Mouse (Mus musculus) heart, embryonic 10.5 days (tissue): ENCODE measurements around the gene Tomt. TPM values are rescaled to one million over a fixed set of nuclear protein-coding genes. Genes with fewer than 3 reads are reported as not detected.

Experiments
- DNase-seq: peaks from one replicate; pipeline ENCODE4 v3.0.0-alpha.2; 2017; ENCODE audit warnings: low spot score
- H3K27ac ChIP-seq: fragments of 300-500 bp; sonication (generic); 2 replicates; pipeline ENCODE4 v1.5.1; 2016; ENCODE audit warnings: mild to moderate bottlenecking
- H3K27me3 ChIP-seq: fragments of 300-500 bp; sonication (generic); 2 replicates; pipeline ENCODE4 v1.6.1; 2016; ENCODE audit warnings: mild to moderate bottlenecking; ENCODE audit not compliant: poor library complexity, insufficient read depth, severe bottlenecking
- H3K36me3 ChIP-seq: fragments of 300-500 bp; sonication (generic); 2 replicates; pipeline ENCODE4 v1.6.1; 2016; ENCODE audit warnings: mild to moderate bottlenecking, moderate library complexity
- H3K4me1 ChIP-seq: fragments of 300-500 bp; sonication (generic); 2 replicates; pipeline ENCODE4 v1.6.1; 2016; ENCODE audit warnings: mild to moderate bottlenecking
- H3K4me3 ChIP-seq: fragments of 300-500 bp; sonication (generic); 2 replicates; pipeline ENCODE4 v1.5.1; 2016; ENCODE audit warnings: mild to moderate bottlenecking, moderate library complexity
- H3K9me3 ChIP-seq: fragments of 300-500 bp; sonication (generic); 2 replicates; pipeline ENCODE4 v1.6.1; 2016; ENCODE audit warnings: mild to moderate bottlenecking, moderate library complexity
- WGBS: fragments of 180-500 bp; shearing (Covaris S2); methylation state at CpG from one replicate; pipeline ENCODE4 v1.1.7; 2016; 5-methylcytosine and 5-hydroxymethylcytosine counted together
- microRNA-seq: library from miRNA; unstranded; fragments of <30 nt; microRNA quantifications from one replicate; pipeline ENCODE4, GENCODE M21; 2017
- polyA plus RNA-seq: library from polyadenylated mRNA; unstranded; fragments of >200 nt; fragmentation: Nextera tagmentation; extraction: Ambion mirVana; gene quantifications from 2 replicates; pipeline ENCODE4 v1.2.1, GENCODE M21; 2016

Gene Tomt
- polyA plus RNA-seq, 1 experiment from 2014 or later = 0.41 TPM

DNA sequence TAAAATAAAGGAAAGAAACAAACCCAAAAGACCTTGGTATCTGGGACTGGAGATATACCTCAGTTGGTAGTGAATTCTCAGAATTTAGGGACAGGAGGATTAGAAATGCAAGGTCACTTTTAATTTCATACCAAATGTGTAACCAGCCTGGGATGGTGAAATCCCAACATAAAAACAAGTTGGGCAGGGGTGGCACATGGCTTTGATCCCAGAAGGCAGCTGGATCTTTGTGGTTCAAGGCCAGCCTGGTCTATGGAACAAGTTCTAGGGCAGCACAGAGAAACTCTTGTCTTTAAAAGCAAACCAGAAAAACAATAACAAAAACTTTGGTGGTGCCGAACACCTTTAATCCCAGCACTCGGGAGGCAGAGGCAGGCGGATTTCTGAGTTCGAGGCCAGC is 38.7 kb downstream of the Tomt start:
- WGBS = 94% methylated on average over 4 of the region's 4 CpGs
- H3K4me3 ChIP-seq = no peak overlapping the region
- no peaks in the 10 kb centered on the region for H3K36me3 ChIP-seq
- no peaks in the 10 kb centered on the region for H3K27me3 ChIP-seq
- H3K9me3 ChIP-seq = no peaks in the 10 kb centered on the region
- H3K4me1 ChIP-seq = peaks cover 19% of the 10 kb centered on the region
- DNase-seq = no peak
- H3K27ac ChIP-seq = no peak overlapping the region

DNA sequence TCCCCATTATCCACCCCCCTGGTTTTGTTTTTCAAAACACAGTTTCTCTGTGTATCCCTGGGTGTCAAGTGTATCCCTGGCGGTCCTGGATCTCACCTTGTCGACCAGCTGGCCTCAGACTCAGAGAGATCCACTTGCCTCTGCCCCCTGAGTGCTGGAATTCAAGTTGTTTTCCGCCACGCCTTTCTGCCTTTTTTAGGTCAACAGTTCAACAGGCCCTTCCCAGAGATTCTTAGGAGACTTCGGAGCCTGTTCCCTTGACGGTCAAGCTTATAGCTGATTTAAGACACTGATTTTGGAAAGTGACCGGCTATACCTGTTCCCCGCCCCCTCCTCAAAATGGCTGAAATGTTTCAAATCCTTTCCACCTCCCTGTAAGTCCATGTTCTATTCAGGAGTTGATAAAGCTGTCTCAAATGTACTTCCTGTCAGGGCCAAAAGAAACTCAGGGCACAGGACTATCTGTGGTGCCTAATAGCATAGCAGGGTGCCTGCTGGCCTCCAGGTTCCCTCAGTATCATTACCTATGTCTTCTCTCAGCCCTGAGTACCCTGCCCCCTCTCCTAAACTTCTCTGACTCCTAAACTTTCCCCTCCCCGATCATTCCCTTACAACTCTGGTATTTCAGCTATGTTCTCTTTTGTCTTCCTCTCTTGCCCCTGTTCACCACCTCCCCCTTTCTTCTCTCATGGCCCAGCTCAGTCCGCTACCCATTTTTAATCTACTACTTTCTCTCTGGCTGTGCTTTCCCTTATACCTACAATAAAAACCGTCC is 39.5 kb downstream of the Tomt start:
- 76% methylated on average over 11 of the region's 11 CpGs for WGBS
- no peak overlapping the region for H3K27ac ChIP-seq
- DNase-seq = no peak
- no peaks in the 10 kb centered on the region for H3K36me3 ChIP-seq
- H3K4me3 ChIP-seq = no peak overlapping the region
- no peaks in the 10 kb centered on the region for H3K9me3 ChIP-seq
- no peaks in the 10 kb centered on the region for H3K27me3 ChIP-seq
- peaks cover 19% of the 10 kb centered on the region for H3K4me1 ChIP-seq

DNA sequence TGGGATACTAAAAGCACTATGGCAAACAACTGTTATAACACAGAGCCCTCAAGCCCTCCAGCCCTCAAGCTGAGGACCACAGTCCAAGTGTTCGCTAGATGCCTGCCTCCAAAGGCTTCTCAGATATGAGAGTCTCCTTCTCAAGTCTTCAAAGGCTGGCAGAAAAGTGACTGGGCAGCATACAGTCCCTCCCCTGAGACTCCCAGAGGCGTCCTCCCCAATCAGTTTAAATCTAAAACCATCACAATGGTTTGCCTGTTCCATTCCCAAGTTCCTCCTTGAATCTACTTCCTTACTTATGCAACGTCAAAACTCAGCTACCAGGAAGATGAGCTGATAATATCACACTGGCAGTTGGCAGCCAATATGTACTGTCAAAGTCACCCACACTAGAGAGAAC is 42.7 kb downstream of the Tomt start, which contains the start of gene Anapc15:
Gene Anapc15, plus strand, starts transcription at position 301 of the 400 bp plus-strand sequence.
- 60% methylated on average over 3 of the region's 3 CpGs for WGBS
- Histone ChIP-seq H3K9me3 (no peaks in the 10 kb centered on the region), H3K27me3 (no peaks in the 10 kb centered on the region), H3K36me3 (no peaks in the 10 kb centered on the region), H3K4me3 (no peak within 1 kb of the TSS), H3K27ac (no peak within 1 kb of the TSS), H3K4me1 (0 out of 2 replicates have a peak, but pooled peaks cover 5% of the 10 kb centered on the region)
- DNase-seq = no peak

DNA sequence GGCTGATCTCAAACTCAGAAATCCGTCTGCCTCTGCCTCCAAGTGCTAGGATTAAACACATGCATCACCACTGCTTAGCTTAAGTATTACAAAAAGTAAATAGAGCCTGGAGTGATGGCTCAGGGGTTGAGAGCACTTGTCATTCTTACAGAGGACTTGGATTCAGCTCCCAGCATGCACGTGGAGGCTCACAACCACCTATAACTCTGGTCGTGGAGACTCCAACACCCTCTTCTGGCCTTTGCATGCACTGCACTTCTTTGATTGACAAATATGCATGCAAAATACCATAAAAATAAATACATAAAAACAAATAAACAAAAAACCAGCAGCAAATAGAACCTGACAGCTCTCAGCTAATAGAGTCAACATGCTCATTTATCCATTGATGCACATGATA is 43.9 kb downstream of the Tomt start:
- Histone ChIP-seq H3K36me3 (no peaks in the 10 kb centered on the region), H3K4me3 (no peak overlapping the region), H3K27me3 (no peaks in the 10 kb centered on the region), H3K4me1 (0 out of 2 replicates have a peak, but pooled peaks cover 5% of the 10 kb centered on the region), H3K27ac (no peak overlapping the region), H3K9me3 (no peaks in the 10 kb centered on the region)
- 67% methylated on average over 3 of the region's 3 CpGs for WGBS
- DNase-seq = no peak

DNA sequence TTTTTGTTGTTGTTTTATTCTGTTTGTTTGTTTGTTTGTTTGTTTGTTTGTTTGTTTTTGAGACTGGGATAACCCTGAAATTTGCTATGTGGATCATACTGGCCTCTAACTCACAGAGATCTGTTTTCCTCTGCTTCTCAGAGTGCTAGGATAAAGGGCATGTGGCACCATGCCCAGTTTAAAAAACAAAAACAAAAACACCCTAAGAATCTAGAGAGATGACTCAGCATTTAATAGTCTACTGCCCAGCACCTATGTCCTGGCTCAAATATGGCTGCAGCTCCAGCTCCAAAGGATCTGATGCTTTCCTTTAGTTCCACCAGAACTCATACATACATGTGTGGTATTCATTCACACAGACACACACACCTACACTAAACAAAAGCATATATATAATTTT is 45.2 kb downstream of the Tomt start:
- H3K4me1 ChIP-seq = no peaks in the 10 kb centered on the region
- no peaks in the 10 kb centered on the region for H3K36me3 ChIP-seq
- no peaks in the 10 kb centered on the region for H3K9me3 ChIP-seq
- DNase-seq = no peak
- no peaks in the 10 kb centered on the region for H3K27me3 ChIP-seq
- H3K4me3 ChIP-seq = no peak overlapping the region
- H3K27ac ChIP-seq = no peak overlapping the region

DNA sequence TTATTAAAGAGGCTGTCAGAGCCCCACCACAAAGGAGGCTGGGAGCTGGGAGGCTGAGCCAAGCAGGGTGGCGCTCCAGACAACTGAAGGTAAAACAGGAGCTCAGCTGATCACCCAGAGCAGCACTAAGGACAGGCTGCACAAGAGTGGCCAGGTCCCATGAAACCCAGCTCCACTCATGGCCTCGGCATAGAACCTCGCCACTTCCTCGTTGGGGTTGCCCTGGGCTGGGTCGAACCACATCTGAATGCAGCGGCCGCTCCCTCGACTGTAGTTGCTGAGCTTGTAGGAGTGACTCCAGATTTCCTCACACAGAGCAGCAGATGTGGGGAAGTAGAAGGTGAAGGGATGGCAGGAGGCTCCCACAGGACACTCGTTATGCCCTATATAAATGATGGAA is 47.8 kb downstream of the Tomt start:
- Histone ChIP-seq H3K4me3 (no peak overlapping the region), H3K27ac (no peak overlapping the region), H3K4me1 (no peaks in the 10 kb centered on the region), H3K36me3 (no peaks in the 10 kb centered on the region), H3K9me3 (no peaks in the 10 kb centered on the region), H3K27me3 (no peaks in the 10 kb centered on the region)
- no peak for DNase-seq
- WGBS = 80% methylated on average over 9 of the region's 9 CpGs

DNA sequence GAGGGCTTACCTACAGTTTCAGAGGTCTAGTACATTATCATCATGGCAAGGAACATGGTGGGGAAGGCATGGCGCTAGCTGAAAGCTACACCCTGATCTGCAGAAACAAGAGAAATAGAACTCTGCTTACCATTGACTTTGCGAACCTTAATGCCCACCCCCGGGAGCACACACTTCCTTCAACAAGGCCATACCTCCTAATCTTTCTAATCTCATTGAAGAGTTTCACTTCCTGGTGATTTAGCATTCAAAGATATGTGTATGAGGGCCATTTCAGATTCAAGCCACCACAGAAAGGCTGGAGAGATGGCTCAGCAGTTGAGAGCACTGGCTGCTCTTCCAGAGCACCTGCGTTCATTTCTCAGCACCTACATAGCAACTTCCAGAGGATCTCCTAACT is 49.1 kb downstream of the Tomt start, which contains the start of gene Folr2:
Gene Folr2, minus strand, starts transcription at position 101 of the 400 bp plus-strand sequence.
- H3K27me3 ChIP-seq = no peaks in the 10 kb centered on the region
- no peak within 1 kb of the TSS for H3K27ac ChIP-seq
- no peaks in the 10 kb centered on the region for H3K36me3 ChIP-seq
- 89% methylated on average over 4 of the region's 4 CpGs for WGBS
- DNase-seq = no peak
- H3K4me1 ChIP-seq = no peaks in the 10 kb centered on the region
- no peak within 1 kb of the TSS for H3K4me3 ChIP-seq
- H3K9me3 ChIP-seq = no peaks in the 10 kb centered on the region

DNA sequence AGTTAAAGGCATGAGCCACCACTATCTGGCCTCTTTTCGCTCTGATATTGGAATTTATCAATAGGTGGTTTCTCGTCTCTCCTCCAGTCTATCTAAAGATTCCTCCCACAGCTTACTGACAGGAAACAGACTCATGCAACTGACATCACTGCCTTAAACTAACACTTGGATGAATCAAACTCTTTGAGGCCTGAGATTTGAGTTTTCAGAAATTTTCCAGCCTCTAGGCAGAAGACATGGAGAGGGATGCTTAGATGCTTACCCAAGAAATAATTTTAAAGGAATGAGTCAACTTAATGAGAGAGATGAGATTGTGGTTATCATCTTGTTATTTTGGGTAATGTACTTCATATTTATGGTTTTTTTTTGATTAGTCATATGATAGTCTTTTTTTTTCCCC is 52.3 kb downstream of the Tomt start:
- Histone ChIP-seq H3K27ac (no peak overlapping the region), H3K4me3 (no peak overlapping the region), H3K4me1 (no peaks in the 10 kb centered on the region), H3K9me3 (no peaks in the 10 kb centered on the region), H3K27me3 (no peaks in the 10 kb centered on the region), H3K36me3 (no peaks in the 10 kb centered on the region)
- WGBS = 52% methylated on average over 2 of the region's 2 CpGs
- DNase-seq = no peak

DNA sequence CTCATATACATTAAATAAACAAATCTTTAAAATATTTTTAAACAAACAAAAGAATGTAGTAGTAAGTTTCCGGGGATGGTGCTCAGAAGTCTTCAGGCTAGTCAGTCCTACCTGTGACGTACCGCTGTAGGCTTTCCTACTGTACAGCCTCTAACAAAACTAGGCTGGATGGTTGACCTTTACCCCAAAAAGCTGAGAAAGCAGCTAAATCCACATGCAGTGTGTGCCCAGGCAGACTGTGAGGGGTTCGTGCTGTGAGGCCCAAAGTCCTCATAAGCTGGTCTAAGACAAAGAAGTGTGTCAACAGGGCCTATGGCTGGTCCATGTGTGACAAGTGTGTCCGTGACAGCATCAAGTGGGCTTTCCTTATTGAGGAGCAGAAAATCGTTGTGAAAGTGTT is 53.3 kb downstream of the Tomt start:
- DNase-seq = no peak
- Histone ChIP-seq H3K4me1 (no peaks in the 10 kb centered on the region; the same call in 1 of the 2 replicates), H3K27ac (no peak overlapping the region), H3K36me3 (no peaks in the 10 kb centered on the region), H3K9me3 (no peaks in the 10 kb centered on the region), H3K4me3 (no peak overlapping the region), H3K27me3 (no peaks in the 10 kb centered on the region)
- WGBS = 86% methylated on average over 6 of the region's 6 CpGs

DNA sequence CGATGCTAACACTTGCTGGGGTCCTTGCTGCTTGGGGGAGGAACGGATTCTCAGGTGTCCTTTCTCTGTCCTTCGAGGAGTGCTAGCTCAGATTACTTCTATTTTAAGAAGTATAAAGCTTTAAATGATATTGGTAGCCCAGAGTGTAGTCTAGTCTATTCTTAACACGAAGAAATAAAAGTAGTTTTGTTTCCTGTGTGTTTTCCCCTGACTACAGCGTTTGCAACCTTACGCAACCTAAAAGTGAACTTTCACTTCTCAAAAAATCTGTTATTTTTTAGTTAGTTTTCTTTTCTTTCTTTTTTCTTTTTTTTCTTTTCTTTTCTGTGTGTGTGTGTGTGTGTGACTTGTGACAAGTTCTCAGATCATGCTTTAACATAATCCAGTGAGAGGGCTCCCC is 54.5 kb downstream of the Tomt start:
- no peak for DNase-seq
- H3K4me1 ChIP-seq = no peaks in the 10 kb centered on the region; the same call in 1 of the 2 replicates
- no peak overlapping the region for H3K4me3 ChIP-seq
- no peaks in the 10 kb centered on the region for H3K27me3 ChIP-seq
- 78% methylated on average over 6 of the region's 6 CpGs for WGBS
- no peaks in the 10 kb centered on the region for H3K9me3 ChIP-seq
- no peaks in the 10 kb centered on the region for H3K36me3 ChIP-seq
- no peak overlapping the region for H3K27ac ChIP-seq

Small RNAs within 50 kb of the gene (microRNA-seq; reads per million reads assigned to microRNA genes)
- gene Gm22655 = not detected

Other genes with a start within 250 kb of the Tomt start
- 55.9 and 63.0 TPM in 2 replicates for gene Clpb, start 242.7 kb downstream of the Tomt start, polyA plus RNA-seq
- 0.15 and 0.36 TPM in 2 replicates for gene Phox2a, start 88.0 kb downstream of the Tomt start, polyA plus RNA-seq
- gene Inppl1, start 68.1 kb downstream of the Tomt start, polyA plus RNA-seq = 44.9 and 61.0 TPM in 2 replicates
- not detected in 2 replicates for gene Folr2, start 49.2 kb downstream of the Tomt start, polyA plus RNA-seq
- gene Anapc15, start 42.6 kb downstream of the Tomt start, polyA plus RNA-seq = 83.0 and 94.3 TPM in 2 replicates
- 2.1 and 2.7 TPM in 2 replicates for gene Folr1, start 35.6 kb downstream of the Tomt start, polyA plus RNA-seq
- gene Lamtor1, start 455 bp downstream of the Tomt start, polyA plus RNA-seq = 169 and 176 TPM in 2 replicates
- 7.6 and 9.4 TPM in 2 replicates for gene Lrrc51, start 27.5 kb upstream of the Tomt start, polyA plus RNA-seq
- gene Numa1, start 27.8 kb upstream of the Tomt start, polyA plus RNA-seq = 58.6 and 59.5 TPM in 2 replicates
- gene Il18bp, start 112.3 kb upstream of the Tomt start, polyA plus RNA-seq = 2.4 and 2.5 TPM in 2 replicates
- 23.7 and 28.2 TPM in 2 replicates for gene Rnf121, start 159.1 kb upstream of the Tomt start, polyA plus RNA-seq
- 26.4 and 33.5 TPM in 2 replicates for gene Xndc1, start 159.2 kb upstream of the Tomt start, polyA plus RNA-seq
- 1.5 and 1.7 TPM in 2 replicates for gene Xntrpc, start 159.4 kb upstream of the Tomt start, polyA plus RNA-seq
- gene Trpc2, start 176.8 kb upstream of the Tomt start, polyA plus RNA-seq = not detected in 2 replicates
- 8.1 and 18.4 TPM in 2 replicates for gene Art1, start 195.4 kb upstream of the Tomt start, polyA plus RNA-seq
- gene Art5, start 203.1 kb upstream of the Tomt start, polyA plus RNA-seq = 3.8 and 4.2 TPM in 2 replicates
- 0.06 TPM in 2 replicates for gene Chrna10, start 210.5 kb upstream of the Tomt start, polyA plus RNA-seq